Mouse (Mus musculus) NIH3T3 (cell line): ENCODE measurements at regions not wholly inside any gene's neighbourhood (a gene's known extent, or its start where the extent isn't known, plus 50 kb on each side); places are given as distances from the start of the nearest gene placed in this dataset.
A peak's percentile ranks its signal among the peaks of the same experiment; 100 is the strongest.

Experiments used
- DNase-seq: peaks from one replicate; pipeline ENCODE4 v3.0.0-alpha.2; 2012; ENCODE audit warnings: low read depth

- no peak for DNase-seq
Observed at GRCm38 (mm10) chr3:43923497-43923896, 1454.7 kb upstream of the Pcdh10 start.

GRCm38 (mm10) chr3:43945780-43946179, 1432.4 kb upstream of the Pcdh10 start:
- DNase-seq: peak; percentile 9
